ENCODE assay signal across 8 mouse cellular contexts in genomic region chr3:121602082-121602561, GRCm38 (mm10).
DNase-seq lines count a peak whose midpoint lies in the region; ATAC-seq and TF ChIP-seq lines count a peak whose summit lies in the region.

No protein-coding gene starts in this region.

- no peak overlapping the region for H3K4me2 ChIP-seq in hindbrain, postnatal 0 days (ENCODE audit: low read depth, low read length)

- H3K27me3 ChIP-seq in hindbrain, postnatal 0 days (ENCODE audit: insufficient read depth, low read length): no peaks in the 10 kb centered on the region
- H3K27me3 ChIP-seq in hindbrain, embryonic 10.5 days (ENCODE audit: insufficient read depth, poor library complexity, severe bottlenecking): no peaks in the 10 kb centered on the region

- H3K9ac ChIP-seq in hindbrain, postnatal 0 days (replicated peaks; ENCODE audit: low read length): no peak overlapping the region

- ATAC-seq in hindbrain, postnatal 0 days: peak; percentile 57
- no peak for ATAC-seq in monocyte, adult 5-6 weeks (replicated peaks; ENCODE audit: insufficient number of reproducible peaks, low FRiP score, low TSS enrichment, poor library complexity, severe bottlenecking)
- ATAC-seq in granulocyte monocyte progenitor cell, adult 5-6 weeks (replicated peaks; ENCODE audit: poor library complexity, severe bottlenecking): no peak; the same call in 1 of the 2 replicates

- WGBS in hindbrain, postnatal 0 days: 53% methylated on average over 8 of the region's 8 CpGs
- WGBS in hindbrain, embryonic 10.5 days: 58% methylated on average over 8 of the region's 8 CpGs

- H3K9me3 ChIP-seq in hindbrain, postnatal 0 days (ENCODE audit: low read length): no peaks in the 10 kb centered on the region
- no peaks in the 10 kb centered on the region for H3K9me3 ChIP-seq in hindbrain, embryonic 10.5 days

- H3K4me1 ChIP-seq in hindbrain, postnatal 0 days (ENCODE audit: insufficient read depth, low read length): 0 out of 2 replicates have a peak, but pooled peaks cover 5% of the 10 kb centered on the region
- H3K4me1 ChIP-seq in hindbrain, embryonic 10.5 days (replicated peaks): peaks cover 26% of the 10 kb centered on the region

- H3K4me3 ChIP-seq in hindbrain, postnatal 0 days (ENCODE audit: low read length): no peak overlapping the region
- H3K4me3 ChIP-seq in hindbrain, embryonic 10.5 days: no peak overlapping the region

- no peak for TF ChIP-seq CTCF in hindbrain, postnatal 0 days (IDR thresholded peaks at IDR 0.05; ENCODE audit: low read depth)

- no peaks in the 10 kb centered on the region for H3K36me3 ChIP-seq in hindbrain, postnatal 0 days (ENCODE audit: insufficient read depth, low read length)
- H3K36me3 ChIP-seq in hindbrain, embryonic 10.5 days: no peaks in the 10 kb centered on the region

- H3K27ac ChIP-seq in hindbrain, postnatal 0 days: no peak overlapping the region
- no peak overlapping the region for H3K27ac ChIP-seq in hindbrain, embryonic 10.5 days

- no peak for DNase-seq in hindbrain, postnatal 0 days (ENCODE audit: low spot score)
- DNase-seq in hindbrain, embryonic 10.5 days (ENCODE audit: low spot score): no peak
- DNase-seq in gastrocnemius, postnatal 25 days: peak; percentile 74
- peak; percentile 8 to 68 for DNase-seq in kidney, postnatal 25 days
- peak; percentile 81 for DNase-seq in skeletal muscle tissue, adult 2 months (ENCODE audit: low read depth, low spot score)
- DNase-seq in left cerebral cortex, adult 18-20 months (ENCODE audit: low spot score in 2 of 2): no peak

Comparison
In these comparisons a context has a peak if more than half of its experiments do, and no peak if none do; other contexts are left out.
1. DNase-seq: peak in gastrocnemius, postnatal 25 days (single experiment), kidney, postnatal 25 days (2 of 2) and skeletal muscle tissue, adult 2 months (single experiment); none in hindbrain, postnatal 0 days (single experiment), hindbrain, embryonic 10.5 days (single experiment) and left cerebral cortex, adult 18-20 months (0 of 2).